Mouse (Mus musculus) common myeloid progenitor, adult 5-6 weeks (primary cell): Measurements from ENCODE around the gene Olfr477. TPM values are rescaled to one million over a fixed set of nuclear protein-coding genes. Genes with fewer than 3 reads are reported as not detected.
A peak's percentile ranks its signal among the peaks of the same experiment; 100 is the strongest.
"Not testable (repeated sequence)": the region's sequence is repeated elsewhere in the genome, so short reads cannot be mapped to it uniquely, and the experiment has no call there.

Experiments used
- ATAC-seq: replicated peaks from 2 replicates; pipeline ENCODE4 v1.8.0; 2016; ENCODE audit warnings: low read depth, mild to moderate bottlenecking, moderate TSS enrichment, inconsistent platforms; ENCODE audit not compliant: poor library complexity, severe bottlenecking
- total RNA-seq: library from RNA; stranded (forward); fragments of 200-1000, 187-1606 nt; gene quantifications from 2 replicates; pipeline ENCODE4 v1.2.3, GENCODE M21; 2017

Olfr477 gene
- total RNA-seq: not detected in 2 replicates

- no peak for ATAC-seq
Observed at GRCm38 (mm10) chr7:107986393-107986792, at the start of gene Olfr477. Gene Olfr477 (plus strand): TSS chr7:107986693.

GRCm38 (mm10) chr7:107952539-107952938, 34.0 kb upstream of the Olfr477 start:
- 0 out of 2 replicates have a peak, but pooled peaks have one; percentile 36 for ATAC-seq

GRCm38 (mm10) chr7:107954343-107954742, 32.1 kb upstream of the Olfr477 start, which contains the start of gene Olfr474:
Gene Olfr474 (plus strand): TSS chr7:107954643.
- ATAC-seq: no peak

GRCm38 (mm10) chr7:107964503-107964902, 22.0 kb upstream of the Olfr477 start, which contains the start of gene Olfr476:
Gene Olfr476 (plus strand): TSS chr7:107964803.
- no peak for ATAC-seq

- ATAC-seq: not testable (repeated sequence)
Observed at GRCm38 (mm10) chr7:108014256-108014655, 27.8 kb downstream of the Olfr477 start.

- ATAC-seq: no peak
Observed at GRCm38 (mm10) chr7:108033889-108034288, 47.4 kb downstream of the Olfr477 start, which contains the start of gene Olfr478. Gene Olfr478 (minus strand): TSS chr7:108033989.

Other genes starting within 250 kb of the Olfr477 start
- gene Cyb5r2, start 228.7 kb upstream of the Olfr477 start, total RNA-seq: not detected in 2 replicates
- gene Ovch2, start 185.5 kb upstream of the Olfr477 start, total RNA-seq: not detected in 2 replicates
- gene Olfr467, start 174.4 kb upstream of the Olfr477 start, total RNA-seq: not detected in 2 replicates
- not detected in 2 replicates for gene Olfr469, start 161.2 kb upstream of the Olfr477 start, total RNA-seq
- gene Olfr470, start 139.2 kb upstream of the Olfr477 start, total RNA-seq: not detected in 2 replicates
- gene Olfr472, start 88.8 kb upstream of the Olfr477 start, total RNA-seq: not detected in 2 replicates
- gene Olfr473, start 56.2 kb upstream of the Olfr477 start, total RNA-seq: not detected in 2 replicates
- not detected in 2 replicates for gene Olfr474, start 32.0 kb upstream of the Olfr477 start, total RNA-seq
- gene Olfr476, start 21.9 kb upstream of the Olfr477 start, total RNA-seq: not detected in 2 replicates
- gene Olfr478, start 47.3 kb downstream of the Olfr477 start, total RNA-seq: not detected in 2 replicates
- not detected in 2 replicates for gene Olfr479, start 64.0 kb downstream of the Olfr477 start, total RNA-seq
- gene Olfr480, start 80.7 kb downstream of the Olfr477 start, total RNA-seq: not detected in 2 replicates
- gene Olfr481, start 93.2 kb downstream of the Olfr477 start, total RNA-seq: not detected in 2 replicates
- 0.09 and 0.15 TPM in 2 replicates for gene Olfr482, start 110.9 kb downstream of the Olfr477 start, total RNA-seq
- not detected in 2 replicates for gene Olfr483, start 114.2 kb downstream of the Olfr477 start, total RNA-seq
- gene Olfr484, start 140.8 kb downstream of the Olfr477 start, total RNA-seq: not detected in 2 replicates
- not detected in 2 replicates for gene Olfr485, start 173.2 kb downstream of the Olfr477 start, total RNA-seq
- not detected in 2 replicates for gene Olfr486, start 186.0 kb downstream of the Olfr477 start, total RNA-seq
- not detected in 2 replicates for gene Olfr487, start 227.9 kb downstream of the Olfr477 start, total RNA-seq